Mouse (Mus musculus): ENCODE results near the gene Triap1. TPM values are rescaled to one million over a fixed set of nuclear protein-coding genes. Genes with fewer than 3 reads are reported as not detected.
A peak's percentile ranks its signal among the peaks of the same experiment; 100 is the strongest.
"Not testable (repeated sequence)": the region's sequence is repeated elsewhere in the genome, so short reads cannot be mapped to it uniquely, and the experiment has no call there.

Triap1 gene
- 49.4 and 60.9 TPM in 2 replicates for polyA plus RNA-seq (2015; fragmentation: Nextera tagmentation; extraction: Ambion mirVana)

DNA sequence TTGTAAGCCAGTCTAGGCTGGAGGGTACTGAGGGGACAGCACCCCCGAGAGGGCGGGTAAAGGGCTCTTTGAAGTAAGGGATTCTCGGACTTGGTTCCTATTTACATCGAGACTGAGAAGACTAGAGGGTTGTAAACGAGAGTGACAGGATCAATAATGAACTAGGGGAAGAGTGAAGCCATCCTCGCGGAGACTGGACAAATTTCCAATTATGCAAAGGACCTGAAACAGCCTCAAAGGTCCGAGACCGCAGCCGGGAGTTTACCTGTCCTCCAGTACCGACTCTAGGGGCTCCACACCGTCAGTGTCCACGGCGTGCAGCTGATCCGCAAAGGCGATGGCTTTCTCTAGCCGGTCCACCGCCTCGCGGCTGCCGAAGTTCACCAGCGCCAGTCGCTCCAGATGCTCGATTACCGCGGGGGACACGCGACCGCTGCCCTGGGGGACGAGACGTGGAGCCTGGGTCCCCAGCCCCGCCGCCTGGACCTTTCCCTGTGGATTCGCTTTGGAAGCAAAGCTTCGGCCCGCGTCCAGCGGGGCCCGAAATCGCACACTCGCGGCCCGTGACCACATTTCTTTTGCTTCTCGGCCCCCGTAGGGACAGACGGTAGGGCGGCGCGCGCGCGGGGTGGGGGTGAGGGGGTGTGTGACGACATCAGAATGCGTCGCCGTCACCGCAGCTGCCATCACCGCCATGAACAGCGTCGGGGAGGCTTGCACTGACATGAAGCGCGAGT, at the start of gene Triap1, which contains the start of gene Gatc:
Gene Triap1, plus strand, starts transcription at position 649 of the 737 bp plus-strand sequence.
Gene Gatc, minus strand, starts transcription at position 602 of the 737 bp plus-strand sequence.
- Histone ChIP-seq H3K27me3 (ENCODE audit: control insufficient read depth, insufficient read depth, low read length) (no peaks in the 10 kb centered on the region), H3K27ac (ENCODE audit: low read length) (peak within 1 kb of the TSS; percentile 79), H3K4me2 (ENCODE audit: low read depth, low read length) (peak within 1 kb of the TSS; percentile 72), H3K4me3 (replicated peaks; ENCODE audit: low read length) (peak within 1 kb of the TSS; percentile 81), H3K36me3 (ENCODE audit: control insufficient read depth, insufficient read depth, low read length) (peaks cover 15% of the 10 kb centered on the region), H3K4me1 (ENCODE audit: control insufficient read depth, insufficient read depth, low read length) (peaks cover 10% of the 10 kb centered on the region), H3K9ac (ENCODE audit: low read length) (peak within 1 kb of the TSS; percentile 91), H3K9me3 (replicated peaks; ENCODE audit: control insufficient read depth, low read length) (no peaks in the 10 kb centered on the region)
- peak; percentile 94 for ATAC-seq (ENCODE audit: insufficient read depth, low FRiP score)
- under 1% methylated on average over 62 of the region's 62 CpGs for WGBS

DNA sequence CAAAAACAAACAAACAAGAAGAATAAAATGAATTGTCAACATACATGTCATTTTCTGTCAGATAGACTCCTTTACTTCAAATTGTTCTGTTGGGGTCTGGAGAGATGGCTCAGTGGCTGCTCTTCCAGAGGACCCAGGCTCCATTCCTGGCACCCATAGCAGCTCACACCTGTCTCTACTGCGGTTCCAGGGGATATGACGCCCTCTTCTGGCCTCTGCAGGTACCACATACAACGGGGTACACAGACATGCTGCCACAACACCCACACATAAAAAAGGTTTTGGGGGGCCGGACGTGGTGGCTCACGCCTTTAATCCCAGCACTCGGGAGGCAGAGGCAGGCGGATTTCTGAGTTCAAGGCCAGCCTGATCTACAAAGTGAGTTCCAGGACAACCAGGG, 46.9 kb upstream of the Triap1 start:
- peaks cover 15% of the 10 kb centered on the region for H3K36me3 ChIP-seq (ENCODE audit: control insufficient read depth, insufficient read depth, low read length)
- no peak overlapping the region for H3K4me2 ChIP-seq (ENCODE audit: low read depth, low read length)
- H3K27ac ChIP-seq (ENCODE audit: low read length), result no peak overlapping the region
- no peak overlapping the region for H3K4me3 ChIP-seq (replicated peaks; ENCODE audit: low read length)
- no peaks in the 10 kb centered on the region for H3K9me3 ChIP-seq (replicated peaks; ENCODE audit: control insufficient read depth, low read length)
- no peak overlapping the region for H3K9ac ChIP-seq (ENCODE audit: low read length)
- WGBS, result 83% methylated on average over 8 of the region's 8 CpGs
- no peaks in the 10 kb centered on the region for H3K27me3 ChIP-seq (ENCODE audit: control insufficient read depth, insufficient read depth, low read length)
- peaks cover 23% of the 10 kb centered on the region for H3K4me1 ChIP-seq (ENCODE audit: control insufficient read depth, insufficient read depth, low read length)
- no peak for ATAC-seq (ENCODE audit: insufficient read depth, low FRiP score)

DNA sequence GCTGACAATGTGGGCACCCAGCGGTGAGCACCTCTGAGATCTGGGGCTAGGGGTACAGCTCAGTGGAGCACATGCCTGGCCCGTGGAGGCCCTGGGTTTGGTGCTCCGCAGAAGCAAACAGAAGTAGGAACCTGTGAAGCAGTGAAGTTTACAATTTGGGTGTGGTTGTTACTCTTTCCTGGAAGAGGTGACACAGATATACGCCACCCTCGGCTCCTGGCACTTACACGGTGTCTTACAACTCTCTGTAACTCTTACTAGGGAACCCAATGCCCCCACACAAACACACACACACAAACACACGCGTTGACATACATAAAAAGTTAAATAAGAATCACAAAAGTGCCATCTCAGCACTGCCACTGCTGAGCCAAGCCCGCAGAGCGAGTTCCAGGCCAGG, 44.7 kb upstream of the Triap1 start:
- H3K27ac ChIP-seq (ENCODE audit: low read length), result peak overlapping the region; percentile 70
- no peaks in the 10 kb centered on the region for H3K9me3 ChIP-seq (replicated peaks; ENCODE audit: control insufficient read depth, low read length)
- H3K4me1 ChIP-seq (ENCODE audit: control insufficient read depth, insufficient read depth, low read length), result peaks cover 27% of the 10 kb centered on the region
- H3K27me3 ChIP-seq (ENCODE audit: control insufficient read depth, insufficient read depth, low read length), result no peaks in the 10 kb centered on the region
- no peak overlapping the region for H3K9ac ChIP-seq (ENCODE audit: low read length)
- WGBS, result 62% methylated on average over 10 of the region's 10 CpGs
- no peak overlapping the region for H3K4me3 ChIP-seq (replicated peaks; ENCODE audit: low read length)
- no peak for ATAC-seq (ENCODE audit: insufficient read depth, low FRiP score)
- H3K36me3 ChIP-seq (ENCODE audit: control insufficient read depth, insufficient read depth, low read length), result peaks cover 18% of the 10 kb centered on the region
- H3K4me2 ChIP-seq (ENCODE audit: low read depth, low read length), result no peak overlapping the region

- ATAC-seq (ENCODE audit: insufficient read depth, low FRiP score), result no peak; the same call in 1 of the 2 replicates
- no peaks in the 10 kb centered on the region for H3K9me3 ChIP-seq (replicated peaks; ENCODE audit: control insufficient read depth, low read length)
- peaks cover 16% of the 10 kb centered on the region for H3K36me3 ChIP-seq (ENCODE audit: control insufficient read depth, insufficient read depth, low read length)
- under 1% methylated on average over 46 of the region's 46 CpGs for WGBS
- no peaks in the 10 kb centered on the region for H3K27me3 ChIP-seq (ENCODE audit: control insufficient read depth, insufficient read depth, low read length)
- peak overlapping the region; percentile 93 for H3K9ac ChIP-seq (ENCODE audit: low read length)
- H3K27ac ChIP-seq (ENCODE audit: low read length), result peak overlapping the region; percentile 96
- H3K4me2 ChIP-seq (ENCODE audit: low read depth, low read length), result peak overlapping the region; percentile 86
- H3K4me3 ChIP-seq (replicated peaks; ENCODE audit: low read length), result peak overlapping the region; percentile 94
- peaks cover 32% of the 10 kb centered on the region for H3K4me1 ChIP-seq (ENCODE audit: control insufficient read depth, insufficient read depth, low read length)
Measured at GRCm38 (mm10) chr5:115300035-115300744, 40.8 kb upstream of the Triap1 start.

DNA sequence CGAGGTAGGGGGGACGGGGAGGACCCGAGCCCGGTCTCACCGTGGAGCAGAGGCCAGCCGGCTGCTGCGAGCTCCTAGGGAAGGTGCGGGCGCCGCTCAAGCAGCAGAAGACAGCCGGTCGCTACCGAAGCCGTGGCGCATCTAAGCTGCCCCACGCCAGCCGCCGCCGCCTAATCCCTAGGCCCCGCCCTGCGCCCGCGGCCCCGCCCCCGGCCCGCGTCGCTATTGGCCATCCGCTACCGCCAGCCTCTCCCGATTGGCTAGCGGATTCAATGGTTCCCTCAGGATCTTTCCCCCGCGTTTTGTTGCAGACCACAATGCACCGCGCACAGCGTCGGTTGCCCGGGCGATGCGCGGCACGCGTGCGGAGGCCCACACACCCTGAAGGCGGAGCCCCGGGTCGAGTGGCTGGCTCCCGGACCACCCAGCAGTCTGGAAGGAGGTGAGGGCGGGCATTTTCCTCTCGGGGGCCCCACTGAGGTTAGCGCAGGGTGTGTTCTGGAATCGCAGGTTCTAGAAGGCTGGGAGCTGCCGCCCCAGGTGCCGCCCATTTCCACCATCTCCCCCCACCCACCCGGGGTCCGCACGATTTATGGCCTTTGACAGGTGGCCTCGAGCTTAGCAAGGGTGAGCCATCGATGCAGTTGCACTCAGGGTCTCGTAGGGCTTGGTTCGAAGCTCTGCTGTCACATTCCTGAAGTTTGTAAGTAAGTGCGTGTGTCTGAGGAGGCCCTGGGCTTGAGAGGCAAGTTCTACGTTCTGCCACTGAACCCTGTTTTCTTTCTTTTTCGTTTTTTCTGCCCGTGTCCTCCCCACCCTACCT, 40.0 kb upstream of the Triap1 start, which contains the start of gene Dynll1:
Gene Dynll1, minus strand, starts transcription at position 208 of the 823 bp plus-strand sequence.
- Histone ChIP-seq H3K27me3 (ENCODE audit: control insufficient read depth, insufficient read depth, low read length) (no peaks in the 10 kb centered on the region), H3K9me3 (replicated peaks; ENCODE audit: control insufficient read depth, low read length) (no peaks in the 10 kb centered on the region), H3K9ac (ENCODE audit: low read length) (peak within 1 kb of the TSS; percentile 93), H3K27ac (ENCODE audit: low read length) (peak within 1 kb of the TSS; percentile 96), H3K36me3 (ENCODE audit: control insufficient read depth, insufficient read depth, low read length) (peaks cover 14% of the 10 kb centered on the region), H3K4me2 (ENCODE audit: low read depth, low read length) (peak within 1 kb of the TSS; percentile 86), H3K4me1 (ENCODE audit: control insufficient read depth, insufficient read depth, low read length) (peaks cover 28% of the 10 kb centered on the region), H3K4me3 (replicated peaks; ENCODE audit: low read length) (peak within 1 kb of the TSS; percentile 94)
- WGBS, result under 1% methylated on average over 61 of the region's 66 CpGs
- peak; percentile 97 for ATAC-seq (ENCODE audit: insufficient read depth, low FRiP score)

GRCm38 (mm10) chr5:115301615-115302014, 39.4 kb upstream of the Triap1 start:
- no peak for ATAC-seq (ENCODE audit: insufficient read depth, low FRiP score)
- H3K4me3 ChIP-seq (replicated peaks; ENCODE audit: low read length), result peak overlapping the region; percentile 94
- H3K9me3 ChIP-seq (replicated peaks; ENCODE audit: control insufficient read depth, low read length), result no peaks in the 10 kb centered on the region
- H3K27me3 ChIP-seq (ENCODE audit: control insufficient read depth, insufficient read depth, low read length), result no peaks in the 10 kb centered on the region
- H3K27ac ChIP-seq (ENCODE audit: low read length), result peak overlapping the region; percentile 71
- peak overlapping the region; percentile 74 for H3K9ac ChIP-seq (ENCODE audit: low read length)
- H3K36me3 ChIP-seq (ENCODE audit: control insufficient read depth, insufficient read depth, low read length), result peaks cover 10% of the 10 kb centered on the region
- H3K4me2 ChIP-seq (ENCODE audit: low read depth, low read length), result peak overlapping the region; percentile 81
- 17% methylated on average over 13 of the region's 13 CpGs for WGBS
- peaks cover 25% of the 10 kb centered on the region for H3K4me1 ChIP-seq (ENCODE audit: control insufficient read depth, insufficient read depth, low read length)

- H3K9me3 ChIP-seq (replicated peaks; ENCODE audit: control insufficient read depth, low read length); H3K4me2 ChIP-seq (ENCODE audit: low read depth, low read length); H3K27ac ChIP-seq (ENCODE audit: low read length); H3K27me3 ChIP-seq (ENCODE audit: control insufficient read depth, insufficient read depth, low read length); H3K4me3 ChIP-seq (replicated peaks; ENCODE audit: low read length); ATAC-seq (ENCODE audit: insufficient read depth, low FRiP score); H3K9ac ChIP-seq (ENCODE audit: low read length): not testable (repeated sequence)
- H3K36me3 ChIP-seq (ENCODE audit: control insufficient read depth, insufficient read depth, low read length), result peaks cover 10% of the 10 kb centered on the region
- H3K4me1 ChIP-seq (ENCODE audit: control insufficient read depth, insufficient read depth, low read length), result peaks cover 23% of the 10 kb centered on the region
- 70% methylated on average over 3 of the region's 7 CpGs for WGBS
Measured at GRCm38 (mm10) chr5:115302190-115302589, 38.8 kb upstream of the Triap1 start.

DNA sequence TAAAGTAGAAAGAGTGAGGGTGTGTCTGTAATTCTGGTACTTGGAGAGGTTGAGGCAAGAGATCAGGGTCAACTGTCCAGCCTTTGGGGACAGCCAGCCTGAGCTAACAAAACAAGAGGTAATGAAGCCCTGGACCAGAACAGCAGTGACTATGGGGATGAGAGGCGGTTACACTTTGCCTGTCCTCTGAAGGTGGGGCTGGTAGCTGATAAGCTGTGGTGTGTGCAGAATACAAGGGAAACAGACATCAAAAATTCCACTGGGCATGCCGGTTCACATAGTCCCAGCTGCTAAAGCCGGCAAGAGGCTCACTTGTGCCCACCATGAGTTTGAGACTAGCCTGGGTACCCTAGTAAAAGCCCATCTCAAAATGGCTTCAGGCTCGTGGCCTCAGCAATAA, 28.7 kb upstream of the Triap1 start:
- Histone ChIP-seq H3K4me2 (ENCODE audit: low read depth, low read length) (no peak overlapping the region), H3K27ac (ENCODE audit: low read length) (0 out of 2 replicates have a peak overlapping the region, but pooled peaks have one; percentile 67), H3K4me1 (ENCODE audit: control insufficient read depth, insufficient read depth, low read length) (peaks cover 20% of the 10 kb centered on the region), H3K36me3 (ENCODE audit: control insufficient read depth, insufficient read depth, low read length) (no peaks in the 10 kb centered on the region), H3K27me3 (ENCODE audit: control insufficient read depth, insufficient read depth, low read length) (no peaks in the 10 kb centered on the region), H3K9ac (ENCODE audit: low read length) (no peak overlapping the region), H3K9me3 (replicated peaks; ENCODE audit: control insufficient read depth, low read length) (no peaks in the 10 kb centered on the region), H3K4me3 (replicated peaks; ENCODE audit: low read length) (no peak overlapping the region)
- ATAC-seq (ENCODE audit: insufficient read depth, low FRiP score), result no peak
- WGBS, result 71% methylated on average over 4 of the region's 4 CpGs
